Mouse (Mus musculus): ENCODE data around the gene Pdlim1.

DNA sequence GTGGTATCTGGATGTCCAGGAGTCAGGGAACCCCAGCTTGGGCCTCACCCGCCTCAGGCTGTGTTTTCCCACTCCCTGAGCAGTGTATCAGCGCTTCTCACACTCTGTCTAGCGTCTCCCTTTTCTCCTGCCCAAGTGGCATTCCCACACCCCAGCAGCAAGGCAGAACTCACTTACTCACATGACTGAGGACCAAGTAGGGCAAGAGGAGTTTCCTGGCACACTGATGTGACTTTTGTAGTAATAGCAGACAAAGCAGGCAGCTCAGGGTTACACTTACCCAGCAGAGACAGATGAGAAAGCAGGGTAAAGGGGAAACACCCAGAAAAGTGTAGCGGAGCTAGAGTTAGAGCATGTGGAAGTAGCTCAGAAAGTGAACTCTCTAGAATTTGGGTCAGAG lies 93.3 kb downstream of the Pdlim1 start:
- TF ChIP-seq CTCF (IDR thresholded peaks at IDR 0.05; ENCODE audit: low read depth, low read length): no peak
- no peak for TF ChIP-seq POLR2A (IDR thresholded peaks at IDR 0.05; ENCODE audit: borderline replicate concordance, low read depth, low read length)

Data from bone marrow macrophage, adult 2 months (primary cell).